Mouse (Mus musculus): ENCODE measurements around the gene Fgf10.

- TF ChIP-seq CTCF (IDR thresholded peaks at IDR 0.05; ENCODE audit: extremely low read depth, insufficient read length, insufficient replicate concordance, low read depth, low read length) (no peak), POLR2A (IDR thresholded peaks at IDR 0.05; ENCODE audit: low read depth, low read length) (no peak)
These were observed 164.4 kb downstream of the Fgf10 start for GRCm38 (mm10) chr13:118834021-118834420.

Data from small intestine, adult 2 months (tissue).